Mouse (Mus musculus) right cerebral cortex, postnatal 36 days (tissue): ENCODE data around the gene 1700122O11Rik.

ENCODE experiments used
- DNase-seq, 2 experiments: peaks; one replicate each; pipeline ENCODE4 v3.0.0; 2022; ENCODE audit warnings: low spot score in 2 of 2, mixed read lengths in 1 of 2

1700122O11Rik gene

GRCm38 (mm10) chr17:48038193-48038592, at the start of gene 1700122O11Rik:
Gene 1700122O11Rik, minus strand, starts transcription at chr17:48038293.
- DNase-seq, result no peak

GRCm38 (mm10) chr17:48080626-48081025, 42.5 kb upstream of the 1700122O11Rik start:
- no peak for DNase-seq

- no peak for DNase-seq
These were observed 29.6 kb upstream of the 1700122O11Rik start for GRCm38 (mm10) chr17:48067729-48068128.

GRCm38 (mm10) chr17:48067083-48067614, 29.1 kb upstream of the 1700122O11Rik start:
- DNase-seq, result no peak

- no peak for DNase-seq
These were observed 27.0 kb upstream of the 1700122O11Rik start for GRCm38 (mm10) chr17:48065081-48065501.

- no peak for DNase-seq
These were observed 26.2 kb upstream of the 1700122O11Rik start for GRCm38 (mm10) chr17:48064196-48064843.

GRCm38 (mm10) chr17:48057382-48057781, 19.3 kb upstream of the 1700122O11Rik start:
- DNase-seq, result no peak

- DNase-seq, result no peak
These were observed 17.2 kb upstream of the 1700122O11Rik start for GRCm38 (mm10) chr17:48055076-48055816.

GRCm38 (mm10) chr17:48053646-48054045, 15.6 kb upstream of the 1700122O11Rik start:
- no peak for DNase-seq

- DNase-seq, result no peak
These were observed 14.4 kb upstream of the 1700122O11Rik start for GRCm38 (mm10) chr17:48052338-48053067.

- no peak for DNase-seq
These were observed 13.7 kb upstream of the 1700122O11Rik start for GRCm38 (mm10) chr17:48051638-48052337.

GRCm38 (mm10) chr17:48045631-48046030, 7.5 kb upstream of the 1700122O11Rik start:
- peak in 1 of 2 experiments; percentile 23 for DNase-seq

- no peak for DNase-seq
These were observed 5.2 kb upstream of the 1700122O11Rik start for GRCm38 (mm10) chr17:48043154-48043880.

- DNase-seq, result peak in 1 of 2 experiments; percentile 32
These were observed 3.5 kb upstream of the 1700122O11Rik start for GRCm38 (mm10) chr17:48041351-48042287.

GRCm38 (mm10) chr17:48039232-48039866, 1.3 kb upstream of the 1700122O11Rik start:
- DNase-seq, result peak in 1 of 2 experiments; percentile 6

- no peak for DNase-seq
These were observed 1.2 kb downstream of the 1700122O11Rik start for GRCm38 (mm10) chr17:48036921-48037320.

- no peak for DNase-seq
These were observed 6.3 kb downstream of the 1700122O11Rik start for GRCm38 (mm10) chr17:48031521-48032430.

- DNase-seq, result no peak
These were observed 8.9 kb downstream of the 1700122O11Rik start for GRCm38 (mm10) chr17:48029241-48029640.
